Mouse (Mus musculus): ENCODE results near the gene Fam222a.

Fam222a gene

DNA sequence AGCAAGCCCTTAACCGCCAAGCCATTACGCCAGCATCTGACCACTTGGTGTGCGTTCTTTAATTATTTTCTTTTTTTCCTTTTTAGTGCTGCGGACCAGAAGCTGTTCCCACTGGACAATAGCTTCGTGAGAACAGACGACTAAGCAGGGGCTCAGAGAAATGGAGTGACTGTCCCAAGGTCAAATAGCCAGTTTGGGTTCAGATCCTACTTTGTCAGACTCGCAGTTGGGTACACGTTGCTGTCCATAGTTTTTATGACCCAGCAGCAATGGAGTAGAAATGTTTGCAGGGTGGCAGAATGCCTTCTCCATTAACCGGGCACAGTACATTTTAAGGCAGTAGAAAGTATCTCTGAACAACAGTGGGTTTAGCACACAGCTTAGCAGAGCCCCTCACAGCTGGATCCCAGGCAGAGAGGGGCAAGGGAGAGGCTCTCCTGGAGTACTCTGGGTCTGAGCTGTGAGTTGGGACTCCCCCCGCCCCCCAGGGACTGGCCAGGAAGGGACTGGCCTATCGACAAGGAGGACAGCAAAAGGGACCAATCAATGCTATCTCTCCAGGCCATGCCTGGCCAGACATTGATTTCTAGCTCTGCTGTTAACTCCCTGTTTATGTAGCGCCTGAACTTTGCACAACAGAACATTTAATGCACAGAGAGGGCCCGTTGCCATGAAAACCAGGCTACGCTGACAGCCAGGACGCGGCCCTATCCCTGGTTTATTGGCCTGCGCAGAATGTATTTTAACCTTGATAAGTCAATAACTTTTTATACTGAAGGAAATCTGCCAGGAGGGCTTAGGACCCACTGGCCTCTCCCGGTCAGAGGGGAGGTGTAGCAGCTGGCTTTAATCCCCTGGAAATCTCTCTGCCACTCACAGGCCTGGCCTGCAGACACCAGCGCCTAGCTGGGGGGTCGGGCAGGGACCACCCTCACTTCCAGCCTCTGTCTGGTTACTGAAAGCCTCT is 9.8 kb upstream of the Fam222a start:
- no peak for DNase-seq (ENCODE audit: low read depth, low spot score)

DNA sequence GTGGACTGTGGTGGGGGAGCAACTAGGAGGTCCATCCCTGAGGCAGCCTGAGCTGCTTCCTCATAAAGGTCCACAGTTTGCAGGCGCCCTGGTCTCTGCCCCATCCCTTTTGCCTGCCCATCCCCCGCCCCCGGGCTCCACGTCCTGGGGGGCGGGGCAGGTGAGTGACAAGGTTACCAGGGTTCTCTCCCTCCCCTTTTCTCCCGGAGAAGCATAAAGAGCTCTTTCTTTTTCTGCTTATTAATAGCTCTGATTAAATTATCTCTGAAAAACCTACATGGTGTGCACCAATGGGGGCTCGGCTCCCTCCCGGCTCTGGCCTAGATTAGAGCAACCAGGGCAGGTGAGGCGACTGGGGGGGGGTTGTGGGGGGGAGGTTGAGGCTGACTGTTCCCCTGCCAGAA is 7.3 kb upstream of the Fam222a start:
- no peak for DNase-seq (ENCODE audit: low read depth, low spot score)

DNA sequence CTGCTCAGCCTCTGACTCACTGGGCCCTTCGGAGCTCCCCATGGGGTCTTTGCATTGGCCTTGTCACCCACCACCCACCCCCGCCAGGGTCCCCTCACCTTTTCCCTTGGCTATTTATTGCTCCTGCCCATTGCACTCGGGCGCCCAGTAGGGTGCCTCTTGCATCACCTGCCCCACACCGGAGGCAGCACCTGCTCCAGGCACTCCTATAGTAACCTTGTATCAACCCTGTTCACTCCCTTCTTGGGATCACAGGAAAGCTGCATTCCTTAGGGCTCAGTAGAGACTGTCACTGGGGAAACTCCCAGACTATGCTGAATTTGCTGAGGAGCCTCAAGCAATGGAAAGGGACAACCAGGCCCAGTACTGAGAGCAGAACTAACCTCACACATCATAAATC is 6.9 kb upstream of the Fam222a start:
- DNase-seq (ENCODE audit: low read depth, low spot score) = no peak

DNA sequence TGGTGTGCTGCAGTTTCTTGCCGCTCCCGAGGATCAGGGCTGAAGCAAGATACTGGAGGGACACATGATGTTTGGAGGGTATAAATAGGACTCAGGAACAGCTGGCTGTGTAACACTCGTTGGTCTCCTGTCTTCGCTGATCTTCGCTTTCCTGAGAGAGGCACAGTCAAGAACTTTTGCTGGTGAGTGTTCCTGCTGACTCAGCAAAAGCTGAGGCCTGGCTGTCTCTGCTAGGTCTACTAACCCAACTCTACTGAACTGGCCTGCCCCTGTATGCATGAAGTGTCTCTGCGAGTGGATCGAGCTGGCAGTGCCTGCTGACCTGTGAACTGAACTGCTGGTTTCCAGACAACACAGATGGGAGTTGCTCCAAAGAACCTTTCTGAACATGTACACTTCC is 3.8 kb upstream of the Fam222a start:
- no peak for DNase-seq (ENCODE audit: low read depth, low spot score)

DNA sequence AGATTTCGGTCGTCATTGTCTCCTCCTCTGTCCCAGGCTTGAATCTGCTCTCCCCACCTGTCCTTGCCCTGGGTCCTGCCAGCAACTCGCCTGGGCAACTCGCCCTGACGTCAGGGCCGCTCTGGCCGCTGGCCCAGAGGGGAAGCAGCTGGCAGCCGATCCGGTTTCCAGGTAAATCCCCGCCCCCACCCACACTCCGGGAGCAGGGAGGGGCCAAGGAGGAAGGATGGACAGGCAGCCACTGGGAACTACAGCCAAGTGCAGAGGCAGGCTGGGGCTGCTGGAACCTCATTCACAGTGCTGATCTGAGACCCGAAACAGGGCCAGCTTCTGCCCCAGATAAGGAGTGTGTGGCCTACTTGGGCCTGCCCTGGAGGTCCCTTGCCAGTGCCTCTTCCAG is 2.5 kb upstream of the Fam222a start:
- DNase-seq (ENCODE audit: low read depth, low spot score) = no peak

DNA sequence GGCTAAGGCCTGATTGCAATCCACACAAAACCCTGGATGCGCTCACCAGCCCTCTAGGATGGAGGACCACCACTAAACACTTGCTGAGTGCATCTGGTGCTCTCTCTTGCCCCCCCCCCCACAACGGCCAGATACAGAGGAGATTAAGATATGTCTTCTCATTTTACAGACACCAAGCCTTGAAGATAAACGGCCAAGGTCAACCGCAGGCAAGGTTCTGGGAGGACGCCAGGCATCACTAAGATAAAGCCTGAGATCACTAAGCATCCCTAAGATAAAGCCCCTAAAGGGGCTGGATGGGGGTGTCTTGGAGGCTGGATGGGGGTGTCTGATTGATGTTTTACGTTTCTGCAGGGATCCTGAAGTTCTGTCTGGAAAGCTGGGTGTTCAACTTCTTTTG is 2.1 kb upstream of the Fam222a start:
- DNase-seq (ENCODE audit: low read depth, low spot score) = no peak

DNA sequence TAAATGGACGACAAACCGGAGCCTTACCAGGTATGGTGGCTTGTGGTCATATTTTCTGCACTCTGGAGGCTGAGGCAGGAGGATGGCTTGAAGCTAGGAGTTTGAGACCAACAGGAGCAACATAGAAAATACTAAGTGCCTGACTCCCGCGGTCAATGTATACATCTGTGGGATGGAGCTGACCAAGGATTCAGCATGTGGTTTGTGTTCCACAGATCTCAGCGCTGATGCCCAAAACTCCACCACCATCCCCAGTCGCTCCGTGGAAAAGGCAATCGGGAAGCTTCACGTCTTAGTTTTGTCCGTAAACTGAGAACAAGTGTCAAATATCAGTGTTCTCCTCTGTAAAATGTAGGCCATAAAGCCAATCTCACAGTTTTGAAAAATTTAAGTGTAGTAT is 1.4 kb upstream of the Fam222a start:
- no peak for DNase-seq (ENCODE audit: low read depth, low spot score)

DNA sequence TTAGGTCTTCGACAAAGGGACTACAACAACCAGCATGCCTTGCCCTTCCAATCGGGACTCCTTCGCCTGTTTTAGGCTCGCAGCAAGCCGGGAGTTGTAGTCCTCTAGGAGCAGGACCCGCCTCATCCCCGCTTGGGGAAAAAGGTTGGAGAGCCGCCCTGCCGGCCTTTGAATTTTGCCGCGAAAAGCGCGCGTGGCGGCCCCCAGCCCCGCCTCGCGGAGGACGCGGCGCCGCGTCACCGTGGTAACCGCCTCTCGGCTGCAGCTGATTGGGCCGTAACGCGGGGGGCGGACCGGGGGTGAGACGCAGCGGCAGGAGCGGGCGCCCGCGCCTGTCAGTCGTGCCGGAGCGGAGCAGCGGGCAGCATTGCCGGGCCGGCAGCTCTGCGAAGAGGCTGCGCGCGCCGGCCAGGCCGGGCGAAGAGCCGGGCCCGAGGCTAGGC is 720 bp upstream of the Fam222a start:
- DNase-seq (ENCODE audit: low read depth, low spot score) = peak; percentile 94

DNA sequence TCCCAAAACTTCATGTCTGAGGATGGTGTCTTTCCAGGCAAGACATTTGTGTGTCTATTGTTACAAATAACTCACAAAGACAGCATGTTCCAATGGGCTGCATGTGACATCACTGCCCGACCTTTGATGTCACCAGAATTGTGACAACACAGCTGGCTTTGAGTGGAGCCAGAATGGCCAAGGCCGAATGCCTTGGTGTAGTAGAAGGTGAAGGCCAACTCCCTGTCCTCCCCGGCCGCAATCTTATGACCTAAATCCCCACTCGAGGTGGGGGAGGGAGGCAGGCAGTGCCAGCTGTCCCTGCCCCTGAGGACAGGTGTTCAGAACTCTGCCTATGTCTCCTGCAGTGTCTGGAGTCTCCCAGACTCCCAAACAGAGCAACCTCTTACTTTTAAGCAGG is 1.0 kb downstream of the Fam222a start:
- DNase-seq (ENCODE audit: low read depth, low spot score) = no peak

DNA sequence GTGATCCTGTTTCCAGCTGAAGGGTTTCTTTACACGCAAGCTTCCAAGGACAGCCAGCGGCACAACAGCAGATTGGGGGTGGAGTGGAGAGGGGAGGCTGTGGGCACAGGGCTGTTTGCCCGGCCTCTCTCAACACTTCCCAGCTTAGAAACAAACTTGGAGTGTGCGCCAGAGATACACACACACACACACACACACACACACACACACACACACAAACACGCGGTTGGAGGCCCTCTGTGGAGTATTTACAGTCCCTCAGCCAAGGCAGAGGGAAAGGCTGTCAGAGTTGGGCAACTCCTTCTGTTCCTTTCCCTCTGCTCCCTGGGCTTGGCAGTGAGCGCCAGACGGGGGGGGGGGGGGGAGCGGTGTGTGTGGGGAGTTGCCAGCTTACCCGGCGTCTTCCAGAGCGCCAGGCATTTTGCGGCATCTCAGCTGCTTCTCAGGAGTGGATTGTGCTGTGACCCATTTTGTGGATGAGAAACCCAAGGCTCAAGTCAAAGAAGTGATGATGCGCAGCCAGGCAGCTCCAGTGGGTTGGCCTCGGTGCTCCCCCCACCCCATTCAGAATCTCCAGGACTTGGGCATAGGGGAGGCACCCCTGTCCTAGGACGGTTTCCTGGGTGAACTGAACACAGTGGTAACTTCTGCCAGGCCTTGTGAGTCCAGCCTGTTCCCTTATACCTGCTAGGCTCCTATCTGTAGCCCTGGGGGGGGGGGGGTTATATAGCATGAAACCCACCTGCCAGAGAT is 2.3 kb downstream of the Fam222a start:
- DNase-seq (ENCODE audit: low read depth, low spot score) = no peak

DNA sequence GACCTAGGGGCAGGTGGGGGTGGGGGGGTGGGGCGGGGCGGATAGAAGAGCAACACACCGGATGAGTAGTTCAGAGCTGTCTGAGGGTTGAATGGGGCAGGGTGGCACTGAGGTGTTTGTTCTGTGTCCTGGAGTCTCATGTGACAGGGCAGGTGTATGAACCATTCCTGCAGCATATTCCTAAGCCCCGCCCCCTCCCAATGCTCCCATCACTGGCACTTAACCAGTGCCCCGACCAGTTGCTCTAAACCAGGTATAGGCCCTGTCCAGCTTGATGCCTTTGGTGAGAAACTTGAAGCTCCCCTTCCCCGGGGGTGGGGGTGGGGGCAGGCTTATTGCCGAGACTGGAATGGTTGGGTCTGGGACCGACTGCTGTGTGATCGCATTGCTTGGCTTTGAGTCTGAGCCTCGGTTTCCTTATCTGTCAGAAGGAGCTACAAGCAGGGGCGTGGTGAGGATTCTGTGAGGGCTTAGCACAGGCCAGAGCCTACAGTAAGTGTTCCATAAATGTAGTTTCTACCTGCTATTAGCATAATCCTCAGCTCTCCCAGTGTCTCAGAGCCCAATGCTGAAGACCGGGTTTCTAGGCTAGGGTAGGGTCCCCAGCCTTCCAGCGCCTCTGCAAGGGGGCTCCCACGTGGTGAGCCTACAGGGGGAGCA is 3.1 kb downstream of the Fam222a start:
- no peak for DNase-seq (ENCODE audit: low read depth, low spot score)

DNA sequence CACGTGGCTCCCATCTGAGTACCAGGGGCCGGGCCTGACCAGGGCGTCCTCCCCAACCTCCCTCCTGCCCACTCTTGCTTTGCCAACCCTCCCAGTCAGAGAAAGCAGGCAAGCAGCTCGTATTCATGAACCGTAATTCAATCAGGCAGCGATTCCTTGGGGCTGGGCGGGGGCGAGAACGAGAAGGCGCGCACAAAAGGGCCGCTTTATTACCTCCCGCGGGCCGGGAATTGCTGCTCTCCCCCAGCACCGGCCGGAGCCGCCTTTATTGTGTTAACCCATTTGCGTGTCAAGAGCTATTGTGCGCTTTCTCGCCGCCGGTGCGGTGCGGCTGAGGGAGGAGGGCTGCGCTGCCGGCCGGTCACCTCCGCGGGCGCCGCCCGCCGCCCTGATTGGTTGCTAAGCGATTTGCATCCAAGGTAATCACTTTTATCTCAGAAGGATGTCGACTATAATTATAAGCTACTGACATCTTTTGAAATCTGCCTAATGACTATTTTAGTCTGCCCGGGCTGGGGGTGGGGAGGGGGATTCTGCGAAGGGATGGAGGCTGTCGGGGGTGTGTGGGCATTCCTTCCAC is 3.7 kb downstream of the Fam222a start:
- DNase-seq (ENCODE audit: low read depth, low spot score) = no peak

DNA sequence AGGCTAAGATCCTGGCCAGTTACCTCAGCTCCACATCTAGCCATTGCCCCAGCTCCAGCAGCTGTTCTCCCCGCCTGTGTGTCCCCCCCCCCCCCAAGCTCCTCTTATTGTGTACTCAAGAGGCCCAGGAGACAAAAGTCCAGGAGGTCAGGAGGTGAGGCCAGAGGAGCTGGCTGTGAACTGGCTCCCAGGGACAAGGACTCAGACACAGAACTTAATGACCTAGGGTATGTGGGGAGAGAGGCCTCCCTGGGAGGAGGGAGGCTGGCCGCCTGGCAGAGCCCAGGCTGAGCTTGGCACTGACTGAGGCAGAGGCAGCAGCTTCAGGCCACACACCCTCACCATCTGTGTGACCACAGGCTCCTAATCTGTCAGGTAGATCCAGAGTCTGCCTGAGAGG is 5.2 kb downstream of the Fam222a start:
- DNase-seq (ENCODE audit: low read depth, low spot score) = no peak

DNA sequence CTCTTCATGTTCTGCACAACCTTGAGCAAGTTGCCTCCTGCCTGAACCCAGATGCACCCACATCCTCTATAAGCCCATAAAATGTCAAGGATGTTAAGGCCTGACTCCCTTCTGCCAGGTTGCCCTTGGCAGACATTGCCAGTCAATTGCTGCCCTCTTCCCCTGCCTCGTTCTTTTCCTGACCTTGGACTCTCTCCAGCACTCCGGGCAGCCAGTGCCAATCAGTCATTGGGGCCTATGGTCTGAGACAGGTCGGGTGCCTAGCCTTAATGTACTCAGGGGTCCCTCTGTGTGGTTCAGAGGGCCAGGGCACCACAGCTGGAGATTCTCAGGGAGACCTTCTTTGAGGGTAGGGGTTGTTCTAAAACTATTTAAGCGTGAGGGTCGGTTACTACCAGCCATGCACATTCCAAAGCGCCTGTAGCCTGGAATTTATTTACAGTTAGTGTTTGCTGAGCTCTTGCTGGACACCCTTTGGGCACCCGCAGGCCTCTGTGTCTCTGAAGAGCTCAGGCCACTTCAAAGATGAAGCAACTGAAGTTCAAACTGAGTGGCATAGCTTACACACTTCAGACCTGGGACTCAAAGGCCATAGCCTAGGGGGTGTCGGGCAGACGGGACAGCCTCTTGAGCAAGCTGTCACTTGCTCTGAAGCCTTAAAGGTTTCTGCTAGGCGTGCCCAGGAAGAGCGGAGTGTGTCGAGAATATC is 6.3 kb downstream of the Fam222a start:
- DNase-seq (ENCODE audit: low read depth, low spot score) = no peak

DNA sequence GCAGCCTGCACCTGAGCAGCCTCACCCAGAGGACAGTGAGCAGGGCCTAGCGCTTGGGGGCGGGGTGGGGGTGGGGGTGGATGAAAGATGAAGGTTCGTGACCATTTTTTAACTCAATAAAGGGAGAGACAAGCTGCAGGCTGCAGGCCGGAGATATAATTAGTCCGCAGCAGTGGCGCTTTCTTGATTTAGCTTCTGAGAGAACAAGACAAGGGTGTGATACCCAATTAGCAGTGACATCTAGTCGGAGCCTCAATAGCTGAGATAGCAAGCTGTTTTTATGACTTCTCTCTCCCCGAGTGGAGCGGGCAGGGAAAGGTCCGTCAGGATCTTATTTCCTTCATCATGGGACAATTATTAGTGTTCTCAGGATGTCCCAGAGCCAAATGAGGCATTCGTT is 7.2 kb downstream of the Fam222a start:
- DNase-seq (ENCODE audit: low read depth, low spot score) = no peak

DNA sequence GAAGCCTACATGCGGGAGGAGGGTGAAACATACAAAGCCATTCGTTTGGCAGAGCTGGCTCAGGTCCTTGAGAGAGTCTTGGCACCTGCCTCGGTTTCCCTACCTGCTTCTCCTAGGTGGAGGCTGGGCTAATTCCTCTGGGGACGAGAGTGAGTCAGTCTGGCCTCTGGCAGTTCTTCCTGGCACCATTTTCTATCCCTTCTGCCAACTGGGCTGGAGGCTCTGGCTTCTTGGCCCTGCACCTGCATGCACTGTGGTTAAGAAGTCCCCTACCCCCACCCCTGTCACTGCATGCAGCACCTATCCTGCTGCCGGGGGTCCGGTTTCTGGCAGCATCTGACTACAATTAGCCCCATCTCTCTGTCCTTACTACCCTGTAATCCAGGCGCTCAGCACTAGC is 7.7 kb downstream of the Fam222a start:
- DNase-seq (ENCODE audit: low read depth, low spot score) = no peak

DNA sequence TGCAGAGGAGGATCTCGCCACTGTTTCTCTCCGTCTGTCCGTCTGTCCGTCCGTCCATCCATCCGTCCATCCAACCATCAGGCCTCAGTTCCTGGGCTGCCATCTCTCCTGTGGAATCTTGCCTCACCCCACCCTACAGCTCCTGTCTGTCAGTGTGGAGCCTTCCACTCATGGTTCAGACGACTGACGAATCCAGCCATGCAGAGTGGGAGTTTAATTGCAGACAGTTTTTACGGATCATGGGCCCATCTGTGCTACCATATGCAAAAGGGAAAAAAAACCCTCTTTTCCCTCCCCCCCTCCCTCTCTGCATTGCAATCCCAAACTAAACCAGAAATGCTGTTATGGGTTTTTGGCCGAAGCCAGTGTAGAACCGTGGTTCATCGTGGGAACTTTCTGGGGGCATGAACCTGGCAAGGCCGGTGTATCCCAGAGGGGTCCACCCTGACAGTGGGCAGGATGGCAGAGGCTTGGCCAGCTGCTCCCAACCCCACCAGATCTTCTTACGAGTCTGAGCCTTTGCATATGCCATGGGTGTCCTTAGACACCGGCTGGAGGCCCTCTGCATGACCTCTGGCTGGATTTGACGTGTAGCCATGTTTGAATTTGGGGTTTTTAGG is 8.3 kb downstream of the Fam222a start:
- no peak for DNase-seq (ENCODE audit: low read depth, low spot score)

DNA sequence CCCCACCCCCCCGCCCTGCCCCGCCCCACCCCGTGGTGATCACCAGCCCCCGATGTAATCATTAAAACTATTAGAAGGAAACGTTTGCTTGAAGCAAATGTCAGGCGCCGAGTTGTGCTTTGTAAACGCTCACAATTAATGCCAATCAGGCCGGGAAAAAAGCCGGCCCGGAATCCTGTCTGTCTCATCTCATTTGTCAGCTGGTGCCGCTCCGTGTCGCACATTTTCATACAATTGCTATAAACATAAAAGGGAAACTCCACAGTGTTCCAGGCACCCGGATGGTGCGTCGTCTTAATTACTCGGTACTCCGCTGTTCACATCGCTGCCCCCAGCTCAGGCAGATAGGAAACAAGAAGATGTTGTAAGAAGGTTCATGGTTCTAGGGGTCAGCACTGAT is 10.5 kb downstream of the Fam222a start:
- DNase-seq (ENCODE audit: low read depth, low spot score) = no peak

DNA sequence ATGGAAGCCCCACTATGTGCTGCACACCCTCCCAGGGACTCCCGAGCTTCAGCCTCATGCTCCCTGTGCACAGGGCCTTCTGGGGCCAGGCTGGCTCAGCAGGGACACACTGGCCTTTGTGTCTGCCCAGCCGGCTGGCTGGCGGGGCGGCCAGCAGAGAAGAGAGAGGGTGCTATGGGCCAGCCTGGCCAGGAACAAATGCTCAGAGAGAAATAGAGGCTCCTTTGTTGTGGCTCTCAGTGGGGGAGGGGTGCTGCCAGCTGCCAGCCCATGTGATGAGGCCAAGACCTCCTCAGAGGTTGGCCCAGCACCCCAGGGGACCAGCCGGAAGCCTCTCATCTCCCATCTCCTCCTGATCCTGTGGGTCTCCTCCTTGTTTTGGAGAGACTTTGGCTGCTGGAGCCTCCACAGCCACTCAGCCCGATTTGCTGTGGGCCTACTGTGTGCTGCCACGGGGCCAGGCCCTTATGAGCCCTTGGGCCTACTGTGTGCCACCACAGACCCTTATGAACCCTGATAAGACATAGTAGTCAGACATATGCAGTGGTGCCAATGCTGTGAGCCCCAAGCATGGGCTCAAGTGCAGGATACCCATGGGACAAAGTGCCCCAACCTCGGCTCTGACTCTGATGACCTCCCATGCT is 12.0 kb downstream of the Fam222a start:
- no peak for DNase-seq (ENCODE audit: low read depth, low spot score)

DNA sequence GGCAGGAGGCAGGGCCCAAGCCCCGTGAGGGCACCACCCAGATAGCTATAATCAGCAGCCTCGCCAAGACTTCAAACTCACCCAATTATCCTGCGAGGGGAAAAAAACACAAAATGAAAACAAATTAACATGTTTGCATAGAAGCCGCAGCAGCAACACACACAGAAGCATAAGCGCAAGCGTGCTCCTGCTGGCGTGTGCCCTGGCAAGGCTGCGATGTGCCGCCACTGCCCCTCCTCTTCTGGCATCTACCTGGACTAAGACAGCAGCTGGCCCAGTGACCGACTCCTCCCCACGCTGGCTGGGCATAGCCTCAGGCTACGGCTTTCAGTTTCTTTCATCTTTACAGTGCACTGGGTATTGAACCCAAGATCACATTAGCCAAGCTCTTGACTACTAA is 13.7 kb downstream of the Fam222a start:
- no peak for DNase-seq (ENCODE audit: low read depth, low spot score)
